Mouse (Mus musculus): ENCODE measurements around the gene Gpr1.

Gpr1 gene

DNA sequence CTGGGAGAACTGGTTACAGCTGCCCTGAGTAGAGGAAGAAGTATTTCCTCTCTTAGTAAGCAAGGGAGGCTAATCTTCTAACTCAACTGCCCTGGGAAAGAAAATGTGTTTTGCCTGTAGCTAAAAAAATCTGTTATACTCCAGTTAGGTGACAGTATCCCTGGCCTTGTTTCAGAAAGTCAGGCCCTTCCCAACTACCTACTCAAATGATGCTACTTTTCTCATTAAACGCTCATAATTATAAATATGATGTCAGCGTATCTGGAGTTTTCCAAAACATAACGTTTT lies at the start of gene Gpr1:
Gpr1 (minus strand) TSS at position 273 of the 288 bp plus-strand sequence.
- no peak for DNase-seq

DNA sequence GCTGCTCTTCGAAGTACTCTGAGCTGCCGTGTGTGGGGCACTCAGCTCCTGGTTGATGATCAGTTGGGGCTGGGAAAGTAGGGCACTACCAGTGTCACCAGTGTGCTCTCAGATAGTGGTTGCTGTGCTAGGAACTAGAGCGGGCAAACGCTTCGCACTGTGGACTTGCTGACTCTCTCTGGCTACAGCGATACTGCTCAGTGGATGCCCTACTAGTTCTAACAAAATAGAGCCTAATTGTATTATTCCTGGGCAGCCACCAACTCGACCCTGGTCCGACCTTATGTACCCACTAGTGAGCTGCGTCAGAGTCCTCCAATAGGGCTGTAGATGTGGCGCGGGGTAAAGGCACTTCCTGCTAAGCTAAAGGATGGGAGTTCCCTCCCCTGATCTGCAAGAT lies 49.3 kb upstream of the Gpr1 start:
- no peak for DNase-seq

DNA sequence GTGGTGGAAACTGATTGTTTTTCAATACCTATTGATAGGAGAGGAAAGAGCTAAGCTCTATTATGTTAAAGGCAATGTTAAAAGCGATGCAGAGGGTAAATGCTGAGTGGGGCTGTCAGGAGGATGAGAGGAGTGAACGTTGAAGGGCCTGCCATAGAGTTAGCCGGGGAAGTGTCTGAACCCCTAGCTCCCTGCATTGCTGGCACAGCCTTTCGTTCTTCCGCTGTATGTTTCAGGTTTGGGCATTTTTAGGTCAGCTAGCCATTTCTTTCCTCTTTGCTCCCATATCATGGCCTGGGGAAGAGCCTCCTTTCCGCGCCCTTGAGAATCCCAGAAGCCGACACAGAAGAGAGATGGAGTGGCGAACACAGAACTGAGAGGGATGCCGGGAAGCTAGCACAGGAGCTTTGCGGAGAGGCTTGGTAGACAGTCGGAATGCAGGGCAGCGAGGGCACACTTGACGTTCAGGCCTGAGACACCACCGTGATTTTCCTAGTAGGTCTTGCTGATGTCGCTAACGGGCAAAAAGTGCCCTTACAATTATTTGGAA lies 46.8 kb upstream of the Gpr1 start:
- DNase-seq: no peak

DNA sequence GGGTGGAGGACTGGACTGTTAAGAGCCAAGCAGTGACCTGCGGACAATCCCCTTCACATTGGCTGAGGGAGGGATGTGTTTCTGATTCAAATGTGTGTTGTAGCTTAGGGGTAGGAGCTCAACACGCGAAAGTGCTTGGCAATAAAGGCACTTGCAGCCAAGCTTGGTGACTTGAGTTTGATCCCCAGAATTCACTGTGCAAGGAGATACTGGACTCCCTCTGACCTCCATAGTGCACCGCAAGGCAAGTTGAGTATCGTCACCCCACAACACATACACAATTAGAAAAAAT lies 46.3 kb upstream of the Gpr1 start:
- DNase-seq: no peak

DNA sequence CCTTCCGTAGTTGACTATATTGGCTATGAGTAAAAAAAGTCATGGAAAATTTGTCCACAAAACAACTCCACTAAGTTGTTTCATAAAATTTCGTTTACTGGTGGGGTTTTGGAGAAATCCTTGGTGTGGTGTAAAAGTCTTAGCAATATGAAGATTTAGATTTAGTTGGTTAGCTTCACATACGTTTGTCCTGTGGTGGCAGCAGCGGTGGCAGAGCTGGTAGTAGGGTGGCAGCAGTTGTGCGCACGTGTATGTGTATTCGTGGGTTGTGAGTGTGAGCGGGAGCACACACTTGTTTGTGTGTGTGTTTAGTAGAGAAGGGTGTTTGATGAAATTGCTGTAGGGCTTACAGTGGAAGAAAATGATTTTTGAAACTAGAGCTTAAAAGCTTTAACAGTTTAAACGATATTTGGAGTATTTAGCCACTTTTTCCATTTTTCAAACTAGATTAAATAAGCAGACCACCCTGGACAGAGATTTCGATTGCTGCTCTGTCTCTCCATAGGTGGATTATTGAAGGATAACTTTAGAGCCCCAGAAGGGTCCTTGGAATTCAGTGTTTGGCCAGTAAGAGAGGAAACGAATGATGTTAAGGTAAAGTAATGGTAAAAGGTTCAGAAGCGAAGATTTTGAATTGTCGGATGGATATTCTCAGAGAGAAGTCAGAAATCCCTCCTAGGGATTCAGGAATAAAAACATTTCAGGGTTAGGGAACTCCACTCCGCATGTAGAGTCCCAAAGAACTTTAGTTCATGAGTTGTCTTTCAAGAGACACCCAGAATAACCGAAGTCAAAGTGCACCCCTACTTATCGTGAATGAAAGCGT lies 45.8 kb upstream of the Gpr1 start:
- no peak for DNase-seq

DNA sequence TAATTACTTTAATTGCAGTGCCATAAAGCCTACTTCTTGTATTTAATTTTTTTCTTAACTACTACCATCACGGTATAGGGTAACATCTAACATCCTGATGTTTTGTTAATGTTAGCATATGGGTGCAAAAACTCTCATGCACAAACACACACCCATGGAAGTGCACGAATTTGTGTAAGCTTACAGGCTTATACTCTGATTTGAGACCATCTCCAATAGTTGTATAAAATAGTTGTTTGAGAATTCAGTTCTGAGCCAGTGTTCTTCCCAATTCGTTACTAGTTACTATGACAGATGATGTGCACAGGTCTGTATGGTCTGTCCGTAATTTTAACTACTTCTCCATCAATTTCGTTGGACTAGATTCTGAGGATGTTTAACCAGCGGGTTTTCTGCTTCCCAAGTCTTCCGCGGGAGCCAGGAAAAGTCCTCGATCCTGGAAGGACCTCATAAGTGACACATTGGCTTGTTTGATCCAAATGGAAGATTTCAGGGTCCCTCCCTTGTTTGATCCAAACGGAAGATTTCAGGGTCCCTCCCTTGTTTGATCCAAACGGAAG lies 45.0 kb upstream of the Gpr1 start:
- DNase-seq: no peak

DNA sequence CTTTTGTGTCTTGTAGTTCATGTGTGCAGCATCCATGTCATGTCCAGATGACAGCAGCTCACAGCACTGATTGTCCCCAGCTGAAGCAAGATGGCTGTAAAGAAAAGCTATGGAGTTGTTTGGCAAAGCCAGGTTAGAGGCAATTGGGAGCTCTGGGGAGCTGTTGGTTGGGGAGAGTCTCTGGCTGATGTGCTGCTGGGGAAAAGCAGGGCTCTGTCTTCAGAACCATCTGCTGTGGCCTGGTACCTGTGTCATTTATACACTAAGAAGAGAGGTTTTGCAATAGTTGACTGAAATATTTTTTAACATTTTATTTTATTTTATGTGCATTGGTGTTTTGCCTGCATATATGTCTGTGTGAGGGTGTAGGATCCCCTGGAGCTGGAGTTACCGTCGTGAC lies 44.2 kb upstream of the Gpr1 start:
- DNase-seq: no peak

DNA sequence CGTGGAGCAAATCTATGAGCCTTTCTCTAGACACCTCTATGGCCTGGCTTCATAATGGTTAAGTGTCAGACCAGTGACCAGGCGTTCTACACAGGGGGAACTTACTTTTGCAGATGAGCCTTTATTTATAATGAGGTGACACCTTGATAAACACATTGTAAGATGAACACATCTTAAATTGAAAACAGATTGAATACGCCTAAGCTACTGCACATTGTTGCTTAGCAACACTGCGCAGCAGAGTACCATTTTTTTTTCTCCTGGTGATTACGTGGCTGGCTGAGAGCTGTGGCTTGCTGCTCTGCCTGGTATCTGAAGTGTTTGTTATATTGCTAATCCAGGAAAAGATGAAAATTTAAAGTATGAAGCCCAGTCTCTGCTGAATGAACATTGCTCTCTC lies 41.7 kb upstream of the Gpr1 start:
- no peak for DNase-seq

DNA sequence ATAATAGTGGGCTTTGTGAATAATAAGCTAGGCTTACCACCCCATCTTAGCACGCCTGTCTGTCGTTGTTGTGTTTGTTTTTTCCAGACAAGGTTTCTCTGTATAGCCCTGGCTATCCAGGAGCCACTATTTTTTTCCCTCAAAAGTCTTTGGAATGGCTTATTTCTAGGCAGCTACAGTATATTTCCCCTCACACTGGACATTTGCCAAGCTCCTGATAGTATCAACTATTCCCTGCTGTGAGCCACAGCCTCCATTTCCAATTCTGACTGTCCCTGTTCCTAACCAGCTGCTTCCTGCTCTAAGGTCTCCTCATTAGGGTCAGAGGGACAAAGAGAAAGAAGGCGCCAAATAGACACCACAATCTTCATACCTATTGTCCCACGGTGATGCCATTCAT lies 40.8 kb upstream of the Gpr1 start:
- no peak for DNase-seq

DNA sequence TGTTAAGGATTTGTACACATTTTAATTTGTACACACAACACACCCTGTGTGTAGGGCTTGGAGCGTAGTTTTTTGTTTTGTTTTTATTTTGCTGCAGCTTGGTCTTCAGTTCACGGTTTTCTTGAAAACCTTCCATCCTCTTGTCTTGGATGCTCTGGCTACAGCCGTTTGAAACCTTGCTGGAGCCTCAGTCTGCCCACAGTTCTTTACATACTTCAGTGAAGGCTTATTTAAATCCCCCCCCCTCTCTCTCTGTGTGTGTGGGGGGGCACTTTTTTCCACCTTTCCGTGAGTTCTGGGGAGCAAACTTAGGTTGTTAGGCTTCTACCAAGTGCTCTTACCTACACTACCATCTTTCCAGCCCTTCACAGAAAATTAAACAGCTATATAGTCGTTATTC lies 38.9 kb upstream of the Gpr1 start:
- no peak for DNase-seq

DNA sequence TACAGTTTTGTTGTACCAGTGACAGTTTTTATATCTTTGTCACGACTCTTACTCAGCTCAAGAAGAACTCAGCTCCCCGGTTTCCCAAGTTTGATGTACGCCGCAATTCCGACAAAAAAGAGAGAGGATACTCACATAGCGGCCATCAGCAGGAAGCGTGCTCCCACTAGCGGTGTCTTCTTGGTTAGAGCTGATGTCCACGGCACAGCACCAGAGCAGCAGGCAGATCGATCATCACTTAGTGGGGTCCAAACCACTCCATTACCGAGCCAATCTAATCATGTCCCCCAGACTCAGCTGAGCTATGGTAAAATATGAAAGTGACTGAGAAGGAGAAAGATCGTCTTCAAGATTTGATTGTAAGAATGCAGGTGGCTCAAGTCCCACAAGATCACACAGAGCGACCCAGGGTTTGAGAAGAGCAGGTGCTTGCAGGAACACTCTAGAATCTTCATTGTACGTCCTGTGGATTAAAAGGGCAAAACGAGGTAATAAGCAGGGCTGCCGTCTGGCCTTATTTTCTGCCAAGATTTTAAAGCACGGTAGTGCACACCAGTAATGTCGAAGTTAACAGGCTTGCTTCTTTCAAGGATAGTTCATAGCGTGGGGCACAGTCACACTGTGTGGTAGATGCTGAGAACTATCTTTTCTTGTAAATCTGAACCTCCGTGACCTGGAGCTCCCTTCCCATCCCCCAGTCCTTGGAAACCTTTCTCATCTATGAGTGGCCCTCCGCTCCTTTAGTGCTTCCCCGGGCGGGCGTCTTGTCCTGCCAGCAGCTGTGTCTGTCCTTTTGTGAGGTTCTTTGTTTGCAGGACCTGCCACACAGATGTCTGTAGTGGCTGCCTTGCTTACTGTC lies 38.2 kb upstream of the Gpr1 start:
- no peak for DNase-seq

DNA sequence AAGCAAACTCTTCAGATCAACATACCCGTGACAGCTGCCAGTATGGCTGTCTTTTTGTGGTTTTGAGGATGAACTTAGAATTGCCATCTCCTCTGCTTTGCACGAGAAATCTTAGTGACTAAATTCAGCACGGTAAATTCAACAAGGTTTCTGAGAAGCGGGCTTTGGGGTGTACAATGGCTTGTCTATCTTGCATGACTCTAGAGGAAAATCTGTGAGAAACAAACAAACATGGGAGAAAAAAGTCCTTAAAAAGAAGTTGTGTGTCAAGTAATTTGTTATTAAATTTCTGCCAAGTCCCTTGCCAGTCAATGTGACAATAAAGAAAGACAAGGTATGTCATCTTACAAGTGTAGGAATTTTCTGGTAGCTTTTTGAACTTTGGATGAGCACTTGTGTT lies 34.9 kb upstream of the Gpr1 start:
- no peak for DNase-seq

DNA sequence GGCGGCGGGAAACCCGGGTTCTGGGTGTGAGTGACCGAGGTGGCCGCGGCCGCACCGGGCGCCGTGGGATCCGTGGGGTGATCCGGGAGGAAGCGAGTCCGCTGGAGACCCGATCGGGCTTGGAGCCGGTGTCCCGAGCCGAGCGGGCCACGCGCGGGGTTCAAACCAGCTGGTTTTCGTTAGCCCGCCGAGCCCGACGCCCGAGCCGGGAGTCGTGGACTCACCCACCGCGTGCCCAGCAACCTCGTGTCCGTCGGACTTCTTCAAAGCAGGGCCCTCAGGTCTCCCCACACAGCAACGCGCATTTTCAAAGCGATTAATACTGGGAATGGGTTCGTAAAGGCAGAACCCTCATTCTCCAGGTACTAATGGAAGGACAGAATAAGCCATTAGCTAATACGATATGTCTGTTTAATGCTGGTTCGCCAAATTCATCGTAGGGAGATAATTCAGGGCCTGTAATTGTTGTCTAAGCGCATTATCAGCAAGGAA lies 34.1 kb upstream of the Gpr1 start:
- DNase-seq: no peak

DNA sequence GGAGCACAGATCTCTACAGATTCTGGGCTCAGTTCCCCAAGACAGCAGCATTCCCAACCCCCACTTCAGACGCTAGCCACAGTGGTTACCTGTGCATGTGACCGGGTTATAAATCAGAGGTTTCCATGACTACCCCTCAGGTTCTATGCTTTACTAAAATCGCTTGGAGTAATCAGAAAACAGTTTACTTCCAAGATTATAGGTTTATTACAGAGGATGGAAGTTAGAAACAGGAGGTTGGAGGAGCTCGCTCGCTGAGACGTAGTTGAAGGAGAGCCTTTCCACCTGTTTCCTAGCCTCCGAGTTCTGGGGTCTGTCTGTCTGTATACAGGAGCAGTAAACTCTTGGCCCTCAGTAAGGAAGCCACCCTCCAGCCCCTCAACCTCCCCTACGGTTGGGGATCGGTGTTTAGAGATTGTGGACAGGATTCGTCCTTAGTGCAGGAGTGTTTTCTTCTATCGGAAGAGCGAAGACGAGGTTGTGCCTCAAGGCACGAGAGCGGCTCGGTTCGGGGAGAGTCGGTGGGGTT lies 33.6 kb upstream of the Gpr1 start:
- no peak for DNase-seq

DNA sequence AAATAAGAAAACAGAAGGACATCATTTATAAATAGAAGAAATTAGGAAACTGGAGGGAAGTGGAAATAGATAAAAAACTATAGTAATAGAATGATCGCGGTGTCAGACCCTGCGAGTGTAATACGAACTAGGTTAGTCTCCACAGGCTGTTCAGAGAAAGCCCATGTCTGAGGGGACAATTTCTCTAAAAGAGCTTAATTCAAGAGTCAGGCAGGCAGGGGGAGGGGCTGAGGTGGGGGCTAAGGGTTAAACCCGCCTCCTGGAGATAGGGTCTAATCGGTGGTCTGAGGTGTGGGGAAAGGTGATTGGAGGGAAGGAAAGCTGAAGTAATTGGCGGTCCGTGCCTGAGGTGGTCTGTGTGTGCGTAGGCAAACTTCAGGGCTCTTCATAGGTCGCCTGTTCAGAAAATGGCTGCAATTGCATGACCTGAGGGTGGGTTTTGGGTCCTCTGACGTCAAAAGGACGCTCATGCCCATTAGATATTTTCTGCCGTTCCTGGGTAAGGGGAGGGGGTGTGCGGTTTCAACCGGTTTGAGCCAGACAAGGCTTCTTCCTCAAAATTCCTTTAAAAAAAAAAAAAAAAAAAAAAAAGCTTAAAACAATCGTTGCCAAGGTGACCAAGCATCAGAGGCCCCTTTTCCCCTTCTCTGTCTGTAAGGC lies 32.6 kb upstream of the Gpr1 start:
- no peak for DNase-seq

DNA sequence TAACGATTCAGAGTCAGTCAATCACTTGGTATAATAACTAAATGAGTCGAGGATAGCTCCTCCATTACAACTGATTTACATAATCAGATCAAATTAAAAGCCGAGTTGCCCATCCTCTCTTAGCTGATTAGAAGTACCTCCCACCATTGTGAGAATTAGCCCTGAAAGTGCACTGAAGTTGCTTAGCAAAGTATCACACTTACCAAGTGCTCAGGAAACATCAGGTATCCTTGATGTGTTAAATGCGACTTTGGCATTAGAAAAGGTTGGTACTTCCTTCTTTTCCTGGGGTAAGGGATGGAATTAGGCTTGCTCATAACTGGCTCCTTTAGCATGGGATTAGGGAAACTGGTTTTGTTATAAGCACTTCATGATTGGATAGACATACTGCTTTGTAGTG lies 29.5 kb upstream of the Gpr1 start:
- no peak for DNase-seq

DNA sequence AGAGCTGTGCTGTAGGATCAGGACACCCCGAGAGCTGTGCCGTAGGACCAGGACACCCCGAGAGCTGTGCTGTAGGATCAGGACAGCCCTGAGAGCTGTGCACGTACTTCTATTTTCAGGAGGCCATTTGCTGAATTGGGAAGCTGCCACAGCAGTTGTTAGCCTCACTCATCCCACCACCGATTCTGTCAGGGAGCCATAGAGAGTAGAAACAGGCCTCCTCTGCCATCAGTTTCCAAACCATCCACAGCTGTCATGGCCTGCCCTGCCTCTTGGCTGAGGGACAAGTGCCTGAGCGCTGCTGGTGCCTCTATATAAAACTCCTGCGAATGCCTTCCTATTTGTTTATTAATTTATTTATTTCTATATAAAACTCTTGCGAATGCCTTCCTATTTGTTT lies 25.4 kb upstream of the Gpr1 start:
- no peak for DNase-seq

DNA sequence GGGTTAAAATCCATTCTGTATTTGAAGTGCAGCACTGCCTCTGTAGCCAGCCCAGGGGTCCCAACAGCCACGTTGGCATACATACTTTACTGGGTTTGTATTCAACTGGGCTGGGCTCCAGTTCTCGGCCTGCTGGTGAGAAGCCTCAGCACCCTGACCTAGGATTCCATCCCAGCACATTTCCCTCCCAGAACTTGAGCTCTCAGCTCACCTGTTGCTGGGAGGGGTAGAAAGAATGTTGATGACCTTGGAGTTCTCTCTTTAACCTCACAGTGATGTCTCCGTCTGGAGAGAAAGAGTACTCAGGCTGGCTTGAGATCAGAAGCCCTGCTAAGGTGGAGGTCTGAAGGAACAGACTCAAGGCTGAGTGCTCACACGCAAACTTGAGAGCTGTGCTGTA lies 25.0 kb upstream of the Gpr1 start:
- no peak for DNase-seq

DNA sequence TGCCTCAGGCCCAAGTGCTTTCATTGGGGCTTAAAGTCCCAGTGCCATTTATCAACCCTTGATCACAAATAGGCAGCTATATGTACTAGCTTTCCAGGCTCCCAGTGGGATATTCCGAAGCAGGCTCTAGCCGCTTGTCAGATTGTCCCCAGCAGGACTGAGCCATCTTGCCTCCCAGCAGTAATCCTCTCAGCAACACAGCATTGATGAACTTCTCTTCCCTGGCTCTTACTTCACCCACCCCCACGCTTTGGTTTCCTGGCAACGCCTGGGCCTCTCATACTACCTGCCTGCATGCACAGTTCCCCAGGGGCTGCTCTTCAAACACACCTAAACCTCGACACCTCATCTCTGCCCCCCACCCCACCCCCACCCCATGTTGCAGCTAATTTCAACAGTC lies 23.0 kb upstream of the Gpr1 start:
- no peak for DNase-seq

DNA sequence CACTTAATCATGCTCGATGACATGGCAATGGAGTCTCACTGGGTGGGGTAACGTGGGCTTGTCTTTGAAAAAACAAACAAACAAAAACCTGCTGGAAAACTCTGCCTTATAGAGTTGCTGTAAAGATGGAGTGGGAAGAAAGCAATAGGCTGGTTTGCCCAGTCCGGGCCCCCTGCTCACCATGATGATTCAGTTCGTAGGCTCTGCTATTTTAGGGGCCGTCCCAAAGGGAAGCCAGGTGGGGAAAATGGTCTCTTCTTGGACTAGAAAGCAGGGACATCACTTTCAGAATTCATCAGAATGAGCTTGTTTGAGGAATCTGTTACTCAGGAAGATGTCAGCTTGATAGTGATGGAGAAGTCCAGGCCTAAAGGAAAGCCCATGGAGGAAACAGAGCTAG lies 12.9 kb upstream of the Gpr1 start:
- no peak for DNase-seq

DNA sequence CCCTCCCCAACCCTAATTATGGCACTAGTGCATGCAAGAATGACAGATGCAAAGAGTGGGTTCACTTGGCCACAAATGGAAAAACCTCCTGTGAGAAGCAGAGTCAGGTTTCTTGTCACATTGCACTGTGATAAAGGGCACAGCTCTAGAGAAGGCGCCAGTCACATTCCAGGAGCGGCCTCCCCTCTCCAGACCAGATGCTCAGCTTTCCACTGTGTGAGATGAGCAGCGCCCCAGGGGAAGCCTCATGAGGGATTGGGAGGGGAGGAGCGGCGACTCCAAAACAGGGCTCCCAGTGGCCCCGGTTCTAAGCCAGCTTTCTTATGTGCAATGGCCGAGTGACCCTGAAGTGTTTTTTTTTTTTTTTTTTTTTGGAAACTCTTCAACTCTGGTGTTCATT lies 11.5 kb upstream of the Gpr1 start:
- DNase-seq: no peak

DNA sequence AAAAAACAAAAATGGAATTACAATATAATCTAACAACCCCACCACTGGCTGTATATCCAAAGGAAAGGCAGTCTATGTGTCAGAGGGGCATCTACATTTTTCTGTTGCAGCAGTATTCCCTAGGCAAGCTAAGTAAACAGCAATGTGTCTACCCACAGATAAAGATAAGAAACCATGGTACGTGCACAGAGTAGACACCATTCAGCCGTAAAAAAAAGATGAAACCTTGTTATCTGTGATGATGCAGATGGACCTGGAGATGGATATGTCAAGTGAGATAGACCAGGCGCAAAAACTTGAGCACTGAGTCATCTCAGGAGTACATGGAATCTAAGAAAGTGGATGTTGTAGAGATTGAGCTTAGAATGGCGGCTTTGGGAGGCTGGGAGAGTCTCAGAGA lies 10.7 kb upstream of the Gpr1 start:
- no peak for DNase-seq

DNA sequence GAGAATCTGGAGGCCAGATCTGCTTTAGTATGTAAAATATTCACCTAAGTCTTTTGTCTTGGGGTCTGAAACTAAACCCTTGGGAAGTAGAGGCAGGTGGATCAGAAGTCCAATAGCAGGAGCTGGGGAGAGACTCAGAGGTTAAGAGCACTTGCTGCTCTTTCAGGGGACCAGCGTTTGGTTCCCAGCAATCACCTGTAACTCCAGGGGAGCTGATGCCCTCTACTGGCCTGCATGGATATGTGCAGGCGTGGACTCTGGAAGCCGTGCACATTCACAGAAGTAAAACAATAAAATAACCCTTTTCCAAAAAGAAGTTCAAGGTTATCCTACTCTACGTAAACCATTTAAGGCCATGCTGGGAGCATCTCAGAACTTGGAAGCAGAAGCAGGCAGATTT lies 4.9 kb upstream of the Gpr1 start:
- DNase-seq: no peak
